ENCODE assay signal across 8 mouse cellular contexts in the genomic region with DNA sequence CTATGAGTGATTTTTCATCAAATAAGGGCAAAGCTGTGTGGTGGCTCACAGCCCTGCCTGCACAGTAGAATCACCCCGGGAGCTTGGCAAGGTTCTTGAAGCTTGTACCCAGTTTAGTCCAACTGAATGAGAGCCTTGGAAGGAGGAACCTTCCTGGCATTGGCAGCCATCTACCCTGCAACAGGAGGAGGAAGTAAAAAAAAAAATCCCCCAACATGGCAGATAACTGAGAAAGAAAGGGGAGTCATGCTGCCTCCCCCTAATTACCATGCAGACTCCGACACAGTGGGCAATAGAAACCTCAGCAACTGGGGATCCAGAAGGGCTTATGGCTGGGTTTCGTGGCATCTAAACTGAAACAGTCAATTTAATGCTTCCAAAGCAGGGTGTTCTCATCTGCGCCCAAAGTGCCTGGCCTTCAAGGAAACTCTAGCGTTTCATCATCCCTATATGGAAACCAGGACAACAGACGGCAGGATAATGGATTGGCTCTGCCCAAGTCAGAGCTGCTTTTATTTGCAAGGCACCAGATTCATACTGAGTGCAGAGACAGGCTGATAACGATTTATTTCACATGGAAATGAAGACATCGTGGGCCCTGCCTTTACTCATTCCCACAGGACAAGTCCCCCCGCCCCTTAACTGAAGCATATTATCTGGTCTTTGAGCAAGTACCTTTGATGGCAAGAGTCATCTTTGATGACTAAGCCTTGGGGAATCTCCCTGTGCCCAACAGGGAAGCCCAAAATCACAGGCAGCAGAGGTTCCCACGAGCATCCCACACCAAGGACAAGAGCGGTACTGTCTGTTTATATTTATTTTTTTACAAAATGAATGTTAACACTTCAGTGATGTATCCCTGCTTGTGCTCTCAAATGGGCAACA. TPM values are rescaled to one million over a fixed set of nuclear protein-coding genes. Genes with fewer than 3 reads are reported as not detected.
DNase-seq lines count a peak whose midpoint lies in the region; ATAC-seq lines count a peak whose summit lies in the region.

No protein-coding gene starts in this region.

- peak; percentile 58; the same call in 1 of the 2 replicates for ATAC-seq in frontal cortex, adult (ENCODE audit: low TSS enrichment)

- intact Hi-C loops in left cerebral cortex, postnatal 25 days (cut with DNase I): loop anchor here (10.0 kb wide), 1 partner anchor 796 kb away; no protein-coding TSS in a partner anchor

- DNase-seq in frontal cortex, postnatal 25 days (ENCODE audit: low spot score in 2 of 2): no peak
- peak; percentile 66 for DNase-seq in R1 (ENCODE audit: low read depth, low spot score)
- peak; percentile 12 to 38 for DNase-seq in frontal cortex, postnatal 14 days (ENCODE audit: low spot score in 2 of 2)
- DNase-seq in left cerebral cortex, postnatal 25 days (ENCODE audit: low spot score in 2 of 2): peak; percentile 31 to 72
- no peak for DNase-seq in kidney, adult 8-10 months
- DNase-seq in kidney, adult 11 months: no peak
- DNase-seq in kidney, adult 18-20 months: no peak

RNA-seq across cellular contexts. Expression of a gene that starts 52.9 kb away (rescaled TPM):
- total RNA-seq in left cerebral cortex, postnatal 25 days (2021): 10 to 100 TPM; 65.0 to 71.0 TPM

Comparison
In these comparisons a context has a peak if more than half of its experiments do, and no peak if none do; other contexts are left out.
1. DNase-seq: peak in R1 (single experiment), frontal cortex, postnatal 14 days (2 of 2) and left cerebral cortex, postnatal 25 days (2 of 2); none in frontal cortex, postnatal 25 days (0 of 2), kidney, adult 8-10 months (0 of 2), kidney, adult 11 months (single experiment) and kidney, adult 18-20 months (single experiment).